Mouse (Mus musculus): Measurements from ENCODE around the gene Ankrd44.

Ankrd44 gene

GRCm38 (mm10) chr1:54922025-54922574 lies 4.1 kb downstream of the Ankrd44 start:
- no peak for DNase-seq

DNA sequence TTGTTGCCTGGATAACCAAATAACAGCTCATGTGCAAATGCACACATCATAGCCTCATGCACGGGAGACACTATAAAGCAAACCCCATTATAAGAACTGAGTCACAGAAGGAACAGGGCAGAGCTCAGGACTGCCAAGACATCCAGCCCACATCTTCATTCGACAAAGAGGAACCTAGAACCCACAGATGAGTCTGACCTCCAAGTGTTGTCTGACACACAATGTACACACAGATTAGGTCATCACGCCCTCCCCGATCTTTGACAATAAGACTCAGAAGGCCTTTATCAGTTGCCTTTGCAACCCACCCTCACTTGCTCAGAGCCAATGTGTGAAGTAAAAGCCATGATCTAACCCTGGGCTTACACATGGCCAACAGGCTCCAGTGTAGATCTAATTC lies 6.1 kb downstream of the Ankrd44 start:
- no peak for DNase-seq

- no peak for DNase-seq
Observed at GRCm38 (mm10) chr1:54916456-54916855, 9.7 kb downstream of the Ankrd44 start.

DNA sequence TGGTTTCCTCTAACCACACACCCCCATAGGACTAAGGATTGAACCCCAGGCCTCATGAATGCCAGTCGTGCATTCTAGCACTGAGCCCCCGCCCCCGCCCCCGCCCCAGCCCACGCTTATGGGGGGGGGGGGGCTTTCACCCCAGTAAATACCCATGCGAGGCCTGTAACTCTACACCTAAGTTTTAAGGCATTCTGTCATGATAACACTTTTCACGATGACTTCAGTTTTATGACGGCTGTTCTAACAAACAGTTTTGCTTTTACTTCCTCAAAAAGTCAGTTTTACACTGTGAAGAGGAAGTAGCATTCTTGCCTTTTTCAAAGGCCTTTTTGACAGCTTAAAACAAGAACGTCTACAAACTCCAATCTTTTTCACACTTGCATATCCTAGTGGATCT lies 11.8 kb downstream of the Ankrd44 start:
- DNase-seq = no peak

- DNase-seq = no peak
Observed at GRCm38 (mm10) chr1:54913379-54913873, 12.8 kb downstream of the Ankrd44 start.

DNA sequence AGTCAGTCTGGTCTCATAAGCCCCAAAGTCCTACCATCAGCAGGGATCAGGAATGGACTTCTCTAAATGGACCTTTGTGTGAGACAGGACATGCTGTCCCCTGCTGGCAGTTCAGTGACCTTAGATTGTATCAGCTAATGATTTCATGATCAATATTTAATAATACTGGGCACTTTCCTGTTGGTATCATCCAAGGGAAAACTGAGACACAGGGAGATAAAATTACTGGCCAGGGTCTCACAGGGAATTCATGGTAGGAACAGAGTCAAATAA lies 13.2 kb downstream of the Ankrd44 start:
- no peak for DNase-seq

- DNase-seq = no peak
Observed at GRCm38 (mm10) chr1:54912290-54913062, 13.7 kb downstream of the Ankrd44 start.

- DNase-seq = no peak
Observed at GRCm38 (mm10) chr1:54911256-54911610, 15.0 kb downstream of the Ankrd44 start.

DNA sequence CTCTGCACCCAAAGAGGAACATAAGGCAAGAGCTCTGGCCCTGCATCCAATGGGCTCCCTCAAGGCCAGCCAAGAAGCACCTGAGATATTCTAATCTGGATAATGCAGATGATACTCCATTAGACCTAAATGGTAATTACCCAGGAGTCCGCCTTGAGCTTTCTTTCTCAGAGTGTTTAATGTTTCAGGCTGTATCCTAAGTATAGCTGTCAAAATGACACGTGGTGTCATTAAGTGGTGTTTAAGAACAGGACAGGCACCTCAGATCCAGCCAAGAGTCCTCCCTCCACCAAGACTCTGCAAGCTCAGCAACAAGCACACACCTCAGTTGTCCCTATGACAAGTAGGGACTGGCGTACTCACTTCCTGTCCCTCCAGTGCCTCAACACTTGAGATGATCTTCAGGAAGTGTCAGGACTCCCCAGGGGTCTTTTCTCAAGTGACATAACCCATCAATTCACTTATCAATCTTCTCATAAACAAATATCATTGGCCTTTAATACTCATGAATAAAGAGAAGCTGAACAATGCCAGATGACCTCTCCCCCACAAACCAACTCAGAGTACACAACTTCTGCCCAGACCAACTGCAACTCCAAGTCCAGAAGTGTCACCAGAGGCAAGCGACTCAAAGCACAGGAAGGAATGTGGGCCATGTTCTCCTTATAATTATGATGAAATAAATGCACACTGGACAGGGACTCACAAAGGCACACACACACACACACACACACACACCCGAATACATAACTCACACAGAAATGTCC lies 15.5 kb downstream of the Ankrd44 start:
- DNase-seq = no peak

GRCm38 (mm10) chr1:54908786-54909185 lies 17.4 kb downstream of the Ankrd44 start:
- no peak for DNase-seq

GRCm38 (mm10) chr1:54907066-54907639 lies 19.0 kb downstream of the Ankrd44 start:
- DNase-seq = no peak

DNA sequence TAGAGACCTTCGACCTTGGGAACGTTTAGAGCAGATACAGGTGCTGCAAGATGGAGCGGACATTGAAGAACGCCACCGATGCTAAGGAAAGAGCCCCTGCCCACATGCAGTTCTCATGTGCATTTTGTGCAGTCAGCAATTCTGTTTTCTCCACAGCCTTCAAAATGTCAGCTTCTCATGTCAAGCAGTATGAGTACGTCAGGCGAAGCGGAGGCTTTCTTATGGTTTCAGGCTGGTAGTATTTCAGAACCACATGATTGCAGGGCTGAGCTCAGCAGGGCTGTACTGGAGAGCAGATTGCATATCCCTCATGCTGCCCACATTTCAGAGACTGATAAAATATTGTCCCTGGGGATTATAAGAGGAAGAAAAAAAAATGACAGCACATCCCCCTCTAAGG lies 19.9 kb downstream of the Ankrd44 start:
- DNase-seq = no peak

DNA sequence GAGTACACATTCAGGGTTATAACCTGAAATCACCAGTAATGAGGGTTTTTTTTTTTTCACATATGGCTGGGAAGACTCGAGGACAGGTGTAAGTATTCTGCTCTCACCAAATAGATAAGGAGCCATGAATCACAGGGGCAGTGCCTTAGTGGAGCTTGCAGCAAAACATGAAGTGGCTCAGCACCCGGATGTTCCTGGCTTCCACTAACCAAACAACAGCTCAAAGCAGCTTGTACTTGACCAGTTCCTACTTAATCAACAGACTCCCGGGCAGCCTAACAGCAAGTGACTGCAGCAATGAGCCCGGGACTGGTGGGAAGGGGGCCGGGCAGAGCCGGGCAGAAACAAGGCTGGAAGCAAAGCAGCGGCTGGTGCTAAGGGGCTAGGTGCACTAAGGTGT lies 20.6 kb downstream of the Ankrd44 start:
- DNase-seq = no peak

GRCm38 (mm10) chr1:54904165-54904564 lies 22.0 kb downstream of the Ankrd44 start:
- DNase-seq = no peak

DNA sequence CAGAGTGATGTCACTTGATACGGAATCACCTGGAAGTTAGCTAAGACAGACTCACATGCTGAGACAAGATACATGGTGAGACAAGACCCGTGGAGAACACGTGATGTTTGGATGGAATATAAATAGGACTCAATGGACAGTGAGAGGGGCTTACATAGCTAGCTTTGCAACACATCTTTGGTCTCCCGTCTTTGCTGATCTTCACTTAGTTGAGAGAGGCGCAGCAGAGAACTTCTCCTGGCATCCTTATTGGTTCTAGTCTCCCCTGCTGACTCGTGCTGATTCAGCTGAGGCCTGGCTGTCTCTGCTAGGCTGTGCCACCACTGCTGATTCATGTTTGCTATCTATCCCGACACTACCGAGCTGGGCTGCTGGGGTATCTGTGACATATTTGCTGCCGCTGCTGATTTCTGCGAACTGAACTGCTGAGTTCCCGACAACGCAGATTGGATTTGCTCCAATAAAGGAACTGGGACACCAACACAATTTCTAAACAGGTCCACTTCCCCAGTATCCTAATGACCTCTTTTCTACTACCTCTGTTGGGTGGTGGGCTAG lies 23.4 kb downstream of the Ankrd44 start:
- no peak for DNase-seq

DNA sequence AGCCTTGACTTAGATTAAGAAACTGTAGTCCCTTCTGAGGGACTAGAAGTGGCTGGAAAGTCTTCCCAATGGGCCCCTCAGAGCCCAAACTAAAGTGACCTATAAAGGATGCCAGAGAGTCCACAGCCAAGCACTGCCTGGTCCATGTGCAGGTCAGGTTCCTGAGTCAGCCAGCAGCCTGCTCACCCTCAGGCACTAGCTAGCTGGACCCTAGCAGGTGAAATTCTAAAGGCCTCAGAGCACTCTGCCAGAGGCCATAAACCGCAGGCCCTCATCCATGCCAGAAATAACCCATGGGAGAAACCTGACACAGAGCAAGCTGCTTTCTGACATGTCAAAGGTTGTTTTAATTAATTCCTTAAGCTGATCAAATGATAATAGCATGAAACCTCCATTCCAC lies 25.1 kb downstream of the Ankrd44 start:
- DNase-seq = no peak

- no peak for DNase-seq
Observed at GRCm38 (mm10) chr1:54899247-54899646, 26.9 kb downstream of the Ankrd44 start.

DNA sequence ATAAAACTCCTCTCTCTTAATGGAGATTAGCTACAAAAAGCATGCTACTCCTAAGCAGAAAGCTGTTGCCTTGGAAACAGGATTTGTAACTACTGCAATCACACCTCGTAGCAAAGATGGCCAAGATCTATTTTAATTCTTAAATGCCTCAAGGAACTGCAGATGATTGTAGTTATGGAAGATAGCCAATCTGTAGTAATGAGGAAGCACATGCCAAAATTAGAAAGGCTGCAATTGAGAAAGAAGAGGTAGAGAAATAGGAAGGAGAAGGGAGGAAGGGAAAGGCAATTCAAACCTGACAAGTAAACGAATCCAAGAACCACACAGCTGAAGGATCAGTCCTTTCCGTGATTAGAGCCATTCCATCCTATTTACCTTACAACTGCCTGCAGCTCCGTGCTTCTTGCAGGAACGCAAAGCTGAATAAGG lies 27.5 kb downstream of the Ankrd44 start:
- DNase-seq = no peak

- no peak for DNase-seq
Observed at GRCm38 (mm10) chr1:54897726-54898125, 28.5 kb downstream of the Ankrd44 start.

- peak in 1 of 2 experiments; percentile 12 for DNase-seq
Observed at GRCm38 (mm10) chr1:54896109-54897085, 29.8 kb downstream of the Ankrd44 start.

GRCm38 (mm10) chr1:54888449-54888848 lies 37.7 kb downstream of the Ankrd44 start:
- DNase-seq = no peak

DNA sequence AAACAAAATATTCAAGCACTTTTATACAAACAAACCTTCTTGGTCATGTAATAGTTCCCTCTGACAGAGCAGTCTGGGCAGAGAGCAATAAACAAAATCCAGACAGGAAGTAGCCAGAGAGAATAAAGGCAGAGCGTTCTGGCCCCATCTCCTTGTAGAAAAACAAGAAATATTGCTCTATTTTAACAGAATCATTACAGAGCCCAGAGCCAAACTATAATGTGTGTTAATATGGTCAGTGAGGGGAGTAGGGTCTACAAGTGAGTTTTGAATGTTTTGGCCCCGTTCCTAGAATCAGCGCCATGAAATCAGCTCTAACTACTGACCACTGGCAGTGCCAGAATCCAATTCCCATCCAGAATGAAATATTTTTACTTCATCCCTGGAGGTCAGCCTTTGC lies 38.3 kb downstream of the Ankrd44 start:
- DNase-seq = no peak
